Mouse (Mus musculus) myocyte (in vitro differentiated cells): ENCODE measurements around the gene Plcb4. TPM values are rescaled to one million over a fixed set of nuclear protein-coding genes. Genes with fewer than 3 reads are reported as not detected.

Source experiments
- H3K27me3 ChIP-seq: one replicate; pipeline ENCODE4 v1.6.1; 2011; ENCODE audit not compliant: control insufficient read depth, insufficient read depth, insufficient read length
- H3K36me3 ChIP-seq: one replicate; pipeline ENCODE4 v1.6.1; 2011; ENCODE audit not compliant: control insufficient read depth, insufficient read depth
- H3K4me2 ChIP-seq: one replicate; pipeline ENCODE4 v1.6.1; 2011; ENCODE audit warnings: low read depth, control low read depth
- H3K4me3 ChIP-seq: one replicate; pipeline ENCODE4 v1.5.1; 2011; ENCODE audit warnings: mild to moderate bottlenecking, control low read depth, moderate library complexity
- H3K79me2 ChIP-seq: one replicate; pipeline ENCODE4 v1.6.1; 2011; ENCODE audit not compliant: control insufficient read depth, insufficient read depth
- H3ac ChIP-seq: one replicate; pipeline ENCODE4 v1.6.1; 2011; ENCODE audit not compliant: control insufficient read depth, insufficient read length
- CEBPB ChIP-seq: IDR thresholded peaks from 2 replicates; pipeline ENCODE4 v1.6.1; 2011; ENCODE audit warnings: mild to moderate bottlenecking, moderate library complexity; ENCODE audit not compliant: poor library complexity, insufficient read depth, severe bottlenecking
- E2F4 ChIP-seq: IDR thresholded peaks from one replicate; pipeline ENCODE4 v1.6.1; 2011; ENCODE audit warnings: mild to moderate bottlenecking, control low read depth, moderate library complexity; ENCODE audit not compliant: insufficient read depth
- MAX ChIP-seq: IDR thresholded peaks from one replicate; pipeline ENCODE4 v1.6.1; 2011; ENCODE audit warnings: low read depth, mild to moderate bottlenecking, control low read depth
- MYOD1 ChIP-seq, 3 experiments: IDR thresholded peaks; one replicate each; pipeline ENCODE4 v1.6.1; 2011; ENCODE audit warnings: control low read depth in 2 of 3, low read depth in 2 of 3, mild to moderate bottlenecking in 2 of 3, moderate library complexity in 1 of 3; ENCODE audit not compliant: insufficient read length in 2 of 3, control insufficient read depth in 1 of 3
- MYOG ChIP-seq, 3 experiments: IDR thresholded peaks; one replicate each; pipeline ENCODE4 v1.6.1; 2011; ENCODE audit warnings: control low read depth in 2 of 3, low read depth in 2 of 3, mild to moderate bottlenecking in 2 of 3; ENCODE audit not compliant: insufficient read length in 2 of 3, control insufficient read depth in 1 of 3, insufficient read depth in 1 of 3
- POLR2A ChIP-seq: IDR thresholded peaks from one replicate; pipeline ENCODE4 v1.6.1; 2011; ENCODE audit warnings: low read depth, mild to moderate bottlenecking, control low read depth, moderate library complexity; ENCODE audit not compliant: insufficient read length
- POLR2AphosphoS2 ChIP-seq: IDR thresholded peaks from one replicate; pipeline ENCODE4 v1.6.1; 2011; ENCODE audit warnings: low read depth, control low read depth; ENCODE audit not compliant: insufficient read length
- REST ChIP-seq: IDR thresholded peaks from one replicate; pipeline ENCODE4 v1.6.1; 2011; ENCODE audit warnings: mild to moderate bottlenecking, control low read depth, moderate library complexity; ENCODE audit not compliant: insufficient read depth, insufficient read length
- SRF ChIP-seq: IDR thresholded peaks from one replicate; pipeline ENCODE4 v1.6.1; 2011; ENCODE audit warnings: low read depth; ENCODE audit not compliant: control insufficient read depth, insufficient read length
- TCF12 ChIP-seq: IDR thresholded peaks from one replicate; pipeline ENCODE4 v1.6.1; 2011; ENCODE audit warnings: mild to moderate bottlenecking, control low read depth; ENCODE audit not compliant: poor library complexity, insufficient read depth, severe bottlenecking
- TCF3 ChIP-seq: IDR thresholded peaks from one replicate; pipeline ENCODE4 v1.6.1; 2011; ENCODE audit warnings: low read depth, control low read depth; ENCODE audit not compliant: insufficient read length
- USF1 ChIP-seq: IDR thresholded peaks from one replicate; pipeline ENCODE4 v1.6.1; 2011; ENCODE audit warnings: low read depth, mild to moderate bottlenecking, control low read depth, moderate library complexity
- polyA plus RNA-seq: library from polyadenylated mRNA; unstranded; fragments of >200 nt; fragmentation: generic; extraction: Trizol; gene quantifications from one replicate; pipeline ENCODE4 v1.2.1, GENCODE M21; 2012; ENCODE audit warnings: missing spikeins

The Plcb4 gene
- polyA plus RNA-seq, 1 experiment = 5.3 TPM

DNA sequence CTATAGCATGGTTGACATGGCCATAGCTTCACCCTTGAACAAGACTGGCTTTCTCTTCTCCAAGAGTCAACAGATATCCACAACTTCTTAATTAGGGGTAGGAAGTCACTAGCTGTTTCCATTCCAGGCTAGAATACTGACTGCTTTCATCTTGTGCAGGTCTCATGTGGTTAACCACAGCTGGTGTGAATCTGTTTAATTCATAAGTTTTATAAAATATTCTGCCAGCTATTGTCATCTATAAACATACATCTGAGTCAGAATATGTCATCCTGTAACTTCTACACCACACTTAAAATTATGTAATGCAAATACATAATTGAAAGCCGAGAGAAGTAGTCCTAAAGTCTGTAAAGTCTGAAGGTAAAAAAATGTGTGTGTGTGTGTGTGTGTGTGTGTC lies 164.9 kb downstream of the Plcb4 start:
- TF ChIP-seq POLR2AphosphoS2 (no peak), USF1 (no peak), MYOG (IDR thresholded peaks at IDR 0.05; ENCODE audit: control insufficient read depth in 1 of 3, insufficient read depth in 1 of 3, insufficient read length in 2 of 3, low read depth in 2 of 3) (no peak)
- no peaks in the 10 kb centered on the region for H3K27me3 ChIP-seq
- no peak overlapping the region for H3ac ChIP-seq
- H3K79me2 ChIP-seq = no peaks in the 10 kb centered on the region
- H3K36me3 ChIP-seq = no peaks in the 10 kb centered on the region
- no peak overlapping the region for H3K4me3 ChIP-seq
- no peak overlapping the region for H3K4me2 ChIP-seq

DNA sequence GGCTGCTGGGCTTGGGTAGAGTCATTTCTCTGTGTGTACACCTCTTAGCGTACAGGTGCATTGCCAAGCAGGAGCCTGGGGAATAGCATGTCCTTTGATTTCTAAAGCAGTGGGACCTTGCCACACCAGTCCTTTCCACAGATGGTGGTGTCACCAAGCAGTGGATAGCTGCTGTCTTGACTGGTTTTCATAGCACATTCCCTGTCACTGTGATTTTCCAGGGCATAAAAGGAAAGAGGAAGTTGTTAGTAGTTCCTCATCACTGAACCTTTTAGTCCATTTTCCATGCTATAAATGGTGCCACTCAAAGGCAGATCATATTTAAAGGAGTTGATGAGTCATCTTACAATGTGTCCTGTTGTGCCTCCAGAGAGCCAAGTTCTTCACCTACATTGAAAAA lies 165.9 kb downstream of the Plcb4 start:
- Histone ChIP-seq H3K36me3 (no peaks in the 10 kb centered on the region), H3ac (no peak overlapping the region), H3K27me3 (no peaks in the 10 kb centered on the region), H3K4me2 (no peak overlapping the region), H3K79me2 (no peaks in the 10 kb centered on the region), H3K4me3 (no peak overlapping the region)
- TF ChIP-seq MAX (no peak), TCF12 (no peak), POLR2A (no peak), CEBPB (no peak), E2F4 (no peak), SRF (no peak), MYOG (IDR thresholded peaks at IDR 0.05; ENCODE audit: control insufficient read depth in 1 of 3, insufficient read depth in 1 of 3, insufficient read length in 2 of 3, low read depth in 2 of 3) (no peak)

DNA sequence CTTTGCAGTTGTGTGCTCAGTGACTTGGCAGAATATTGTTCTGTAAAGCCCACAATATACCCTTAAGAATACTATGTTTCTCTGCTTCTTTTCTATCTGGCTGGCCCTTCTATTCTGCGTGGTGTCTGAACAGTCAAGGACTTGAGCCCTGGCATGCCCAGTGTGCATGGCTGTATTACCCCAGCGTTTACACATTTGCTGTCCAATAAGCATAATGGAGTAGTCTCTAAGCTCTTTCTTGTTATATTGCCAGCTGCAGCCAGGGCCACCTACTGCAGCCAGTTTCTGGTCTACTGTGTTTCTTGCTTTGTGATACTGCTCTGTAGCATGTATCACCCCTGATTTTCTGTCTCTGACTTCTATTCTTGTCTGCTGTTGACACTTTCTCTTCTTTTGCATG lies 166.8 kb downstream of the Plcb4 start:
- H3ac ChIP-seq = no peak overlapping the region
- H3K79me2 ChIP-seq = no peaks in the 10 kb centered on the region
- H3K4me3 ChIP-seq = no peak overlapping the region
- no peaks in the 10 kb centered on the region for H3K36me3 ChIP-seq
- H3K4me2 ChIP-seq = no peak overlapping the region
- H3K27me3 ChIP-seq = no peaks in the 10 kb centered on the region
- no peak for TF ChIP-seq TCF12
- TF ChIP-seq USF1 = no peak
- TF ChIP-seq POLR2A = no peak
- TF ChIP-seq MYOD1 (IDR thresholded peaks at IDR 0.05; ENCODE audit: control insufficient read depth in 1 of 3, insufficient read length in 2 of 3, low read depth in 2 of 3) = no peak
- TF ChIP-seq CEBPB = no peak
- TF ChIP-seq MAX = no peak
- no peak for TF ChIP-seq SRF

DNA sequence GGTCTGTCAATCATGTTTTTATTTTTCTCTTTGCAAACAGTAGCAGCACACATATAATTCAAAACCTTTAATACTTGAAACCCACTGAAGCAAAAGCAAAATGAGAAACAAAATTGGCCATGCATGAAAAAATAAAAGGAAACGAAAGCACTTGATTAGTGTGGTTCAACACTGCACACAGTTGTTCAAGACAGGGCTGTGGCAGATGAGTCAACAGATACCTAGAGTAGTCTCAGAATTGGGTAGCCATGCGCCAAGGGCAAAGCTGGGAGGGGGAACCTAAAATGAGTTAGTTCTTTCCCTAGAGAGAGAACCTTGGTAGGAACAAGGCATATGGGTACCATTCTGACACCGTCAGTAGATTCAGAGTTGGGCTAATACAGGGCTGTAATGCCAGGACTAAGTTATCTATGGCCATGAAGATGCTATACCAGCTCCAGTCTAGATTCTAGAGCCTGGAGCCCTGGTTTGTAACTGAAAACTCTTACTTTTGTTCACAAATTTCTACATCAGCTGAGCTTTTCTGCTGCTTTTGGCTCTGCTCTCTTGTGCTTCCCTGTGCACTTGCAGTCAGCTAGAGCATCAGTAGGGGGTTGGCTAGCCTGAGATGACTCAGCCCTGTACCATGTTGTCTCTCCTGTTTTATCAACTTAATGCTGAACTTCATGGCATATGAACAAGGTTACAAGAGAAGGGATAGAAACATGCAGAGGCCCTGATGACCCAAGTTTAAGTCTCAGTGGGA lies 168.0 kb downstream of the Plcb4 start:
- Histone ChIP-seq H3K4me3 (no peak overlapping the region), H3K79me2 (no peaks in the 10 kb centered on the region), H3ac (no peak overlapping the region), H3K36me3 (no peaks in the 10 kb centered on the region), H3K4me2 (no peak overlapping the region), H3K27me3 (no peaks in the 10 kb centered on the region)
- TF ChIP-seq SRF = no peak
- TF ChIP-seq MYOG (IDR thresholded peaks at IDR 0.05; ENCODE audit: control insufficient read depth in 1 of 3, insufficient read depth in 1 of 3, insufficient read length in 2 of 3, low read depth in 2 of 3) = no peak
- no peak for TF ChIP-seq USF1
- TF ChIP-seq MAX = no peak
- TF ChIP-seq MYOD1 (IDR thresholded peaks at IDR 0.05; ENCODE audit: control insufficient read depth in 1 of 3, insufficient read length in 2 of 3, low read depth in 2 of 3) = no peak
- no peak for TF ChIP-seq TCF3
- TF ChIP-seq TCF12 = no peak
- TF ChIP-seq E2F4 = no peak
- TF ChIP-seq POLR2A = no peak
- TF ChIP-seq CEBPB = no peak
- TF ChIP-seq REST = no peak
- no peak for TF ChIP-seq POLR2AphosphoS2

- Histone ChIP-seq H3K27me3 (no peaks in the 10 kb centered on the region), H3K4me3 (no peak overlapping the region), H3K4me2 (no peak overlapping the region), H3K79me2 (no peaks in the 10 kb centered on the region), H3K36me3 (no peaks in the 10 kb centered on the region), H3ac (no peak overlapping the region)
- TF ChIP-seq CEBPB = no peak
- TF ChIP-seq SRF = no peak
- TF ChIP-seq MYOD1 (IDR thresholded peaks at IDR 0.05; ENCODE audit: control insufficient read depth in 1 of 3, insufficient read length in 2 of 3, low read depth in 2 of 3) = no peak
- no peak for TF ChIP-seq TCF3
- no peak for TF ChIP-seq TCF12
- no peak for TF ChIP-seq POLR2AphosphoS2
- no peak for TF ChIP-seq POLR2A
- TF ChIP-seq USF1 = no peak
- TF ChIP-seq MYOG (IDR thresholded peaks at IDR 0.05; ENCODE audit: control insufficient read depth in 1 of 3, insufficient read depth in 1 of 3, insufficient read length in 2 of 3, low read depth in 2 of 3) = no peak
- TF ChIP-seq MAX = no peak
- TF ChIP-seq REST = no peak
Observed at GRCm38 (mm10) chr2:135828446-135828845, 169.6 kb downstream of the Plcb4 start.
